Mouse (Mus musculus): ENCODE data around the gene Bbox1.

Gene Bbox1

GRCm38 (mm10) chr2:110314509-110315155 is at the start of gene Bbox1:
Bbox1 (minus strand) TSS chr2:110314560.
- in situ Hi-C loops (cut with MseI, MboI), result no loop called here

- in situ Hi-C loops (cut with MseI, MboI), result no loop called here
These were observed 49.5 kb upstream of the Bbox1 start for GRCm38 (mm10) chr2:110363855-110364254.

- in situ Hi-C loops (cut with MseI, MboI), result no loop called here
These were observed 48.3 kb upstream of the Bbox1 start, which contains the start of gene Fibin for GRCm38 (mm10) chr2:110362432-110363283. Fibin (minus strand) TSS chr2:110363183.

GRCm38 (mm10) chr2:110353302-110353970 is 39.1 kb upstream of the Bbox1 start:
- in situ Hi-C loops (cut with MseI, MboI), result no loop called here

- in situ Hi-C loops (cut with MseI, MboI), result no loop called here
These were observed 37.5 kb upstream of the Bbox1 start for GRCm38 (mm10) chr2:110351843-110352251.

GRCm38 (mm10) chr2:110351406-110351805 is 37.0 kb upstream of the Bbox1 start:
- in situ Hi-C loops (cut with MseI, MboI), result no loop called here

GRCm38 (mm10) chr2:110328953-110329352 is 14.6 kb upstream of the Bbox1 start:
- in situ Hi-C loops (cut with MseI, MboI), result no loop called here

GRCm38 (mm10) chr2:110319949-110320348 is 5.6 kb upstream of the Bbox1 start:
- in situ Hi-C loops (cut with MseI, MboI), result no loop called here

GRCm38 (mm10) chr2:110319266-110319665 is 4.9 kb upstream of the Bbox1 start:
- in situ Hi-C loops (cut with MseI, MboI), result no loop called here

- in situ Hi-C loops (cut with MseI, MboI), result no loop called here
These were observed 4.4 kb upstream of the Bbox1 start for GRCm38 (mm10) chr2:110318719-110319118.

- in situ Hi-C loops (cut with MseI, MboI), result no loop called here
These were observed 1.9 kb upstream of the Bbox1 start for GRCm38 (mm10) chr2:110316116-110316883.

- in situ Hi-C loops (cut with MseI, MboI), result no loop called here
These were observed 286 bp downstream of the Bbox1 start for GRCm38 (mm10) chr2:110314074-110314473.

GRCm38 (mm10) chr2:110313305-110313824 is 995 bp downstream of the Bbox1 start:
- in situ Hi-C loops (cut with MseI, MboI), result no loop called here

GRCm38 (mm10) chr2:110305358-110306283 is 8.7 kb downstream of the Bbox1 start:
- in situ Hi-C loops (cut with MseI, MboI), result no loop called here

GRCm38 (mm10) chr2:110302261-110302660 is 12.1 kb downstream of the Bbox1 start:
- in situ Hi-C loops (cut with MseI, MboI), result no loop called here

GRCm38 (mm10) chr2:110301314-110301713 is 13.0 kb downstream of the Bbox1 start:
- in situ Hi-C loops (cut with MseI, MboI), result no loop called here

GRCm38 (mm10) chr2:110294927-110295326 is 19.4 kb downstream of the Bbox1 start:
- in situ Hi-C loops (cut with MseI, MboI), result no loop called here

GRCm38 (mm10) chr2:110287959-110288358 is 26.4 kb downstream of the Bbox1 start:
- in situ Hi-C loops (cut with MseI, MboI), result no loop called here

- in situ Hi-C loops (cut with MseI, MboI), result no loop called here
These were observed 28.4 kb downstream of the Bbox1 start for GRCm38 (mm10) chr2:110285829-110286504.

- in situ Hi-C loops (cut with MseI, MboI), result no loop called here
These were observed 38.9 kb downstream of the Bbox1 start for GRCm38 (mm10) chr2:110275424-110275823.
